Mouse (Mus musculus) testis, adult 2 months (tissue): Measurements from ENCODE around the gene Opa3.

Source experiments
- CTCF ChIP-seq: fragments of 200-500 bp; IDR thresholded peaks from 2 replicates; pipeline ENCODE4 v1.5.1; 2012; ENCODE audit warnings: low read depth, mild to moderate bottlenecking, inconsistent platforms, low read length, moderate library complexity; ENCODE audit not compliant: control insufficient read depth, insufficient read depth, insufficient replicate concordance
- POLR2A ChIP-seq: fragments of 200-500 bp; IDR thresholded peaks from 2 replicates; pipeline ENCODE4 v1.6.1; 2012; ENCODE audit warnings: low read depth, mild to moderate bottlenecking, inconsistent platforms, low read length, moderate library complexity; ENCODE audit not compliant: control insufficient read depth

DNA sequence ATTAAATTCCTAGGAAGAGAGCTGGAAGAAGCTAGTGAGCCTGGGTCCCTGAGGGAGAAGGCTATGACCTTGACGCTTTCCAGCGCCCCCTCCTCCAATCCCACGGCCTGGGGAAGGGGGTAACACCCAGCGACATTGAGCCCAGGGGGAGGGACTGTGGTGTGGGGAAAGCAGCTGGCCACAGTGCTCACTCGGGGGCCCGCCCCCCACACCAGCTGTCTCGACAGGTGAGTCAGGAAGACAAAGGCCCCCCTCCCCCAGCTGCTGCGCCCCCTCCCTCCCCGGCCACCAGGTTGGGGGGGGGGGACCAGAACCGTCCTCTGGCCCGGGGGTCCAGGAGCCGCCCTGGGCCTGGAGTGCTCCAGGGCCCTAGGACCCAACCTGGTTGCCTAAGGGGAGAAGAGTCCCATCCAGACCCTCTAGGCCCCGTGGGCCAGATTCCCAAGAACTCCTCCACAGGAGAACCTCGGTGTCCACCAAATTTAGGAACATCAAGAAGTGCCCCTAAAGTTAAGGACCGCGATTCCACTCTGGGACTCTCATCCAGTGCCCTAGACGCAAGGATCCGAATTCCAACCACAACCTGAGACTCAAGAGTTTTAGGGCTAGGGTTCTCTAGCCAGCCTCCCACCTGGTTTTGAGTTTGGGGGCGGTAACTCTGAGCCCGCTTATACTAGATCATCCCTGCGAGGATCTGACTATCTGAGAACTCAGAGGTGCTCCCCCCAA is 42.5 kb downstream of the Opa3 start:
- TF ChIP-seq CTCF (no peak), POLR2A (no peak)
